Mouse (Mus musculus) ovary, postnatal 14 days (tissue): Measurements from ENCODE around the gene Vmn2r49.
"Not testable (repeated sequence)": the region's sequence is repeated elsewhere in the genome, so short reads cannot be mapped to it uniquely, and the experiment has no call there.

ENCODE experiments used
- DNase-seq: peaks from one replicate; pipeline ENCODE4 v3.0.0; 2022; ENCODE audit warnings: low spot score

Gene Vmn2r49

GRCm38 (mm10) chr7:9992157-9992556 is at the start of gene Vmn2r49:
Gene Vmn2r49 (minus strand): TSS chr7:9992257.
- not testable (repeated sequence) for DNase-seq

GRCm38 (mm10) chr7:9953485-9953884 is 38.6 kb downstream of the Vmn2r49 start, which contains the start of gene Vmn2r48:
Gene Vmn2r48 (minus strand): TSS chr7:9953585.
- DNase-seq, result not testable (repeated sequence)
